Mouse (Mus musculus) lung, postnatal 0 days (tissue): ENCODE measurements around the gene Pde2a.

Source experiments
- CTCF ChIP-seq: IDR thresholded peaks from 2 replicates; pipeline ENCODE4 v1.5.1; 2016; ENCODE audit warnings: antibody characterized with exemption, mild to moderate bottlenecking
- EP300 ChIP-seq: IDR thresholded peaks from 2 replicates; pipeline ENCODE4 v1.6.1; 2016; ENCODE audit warnings: antibody characterized with exemption, mild to moderate bottlenecking, control low read depth

DNA sequence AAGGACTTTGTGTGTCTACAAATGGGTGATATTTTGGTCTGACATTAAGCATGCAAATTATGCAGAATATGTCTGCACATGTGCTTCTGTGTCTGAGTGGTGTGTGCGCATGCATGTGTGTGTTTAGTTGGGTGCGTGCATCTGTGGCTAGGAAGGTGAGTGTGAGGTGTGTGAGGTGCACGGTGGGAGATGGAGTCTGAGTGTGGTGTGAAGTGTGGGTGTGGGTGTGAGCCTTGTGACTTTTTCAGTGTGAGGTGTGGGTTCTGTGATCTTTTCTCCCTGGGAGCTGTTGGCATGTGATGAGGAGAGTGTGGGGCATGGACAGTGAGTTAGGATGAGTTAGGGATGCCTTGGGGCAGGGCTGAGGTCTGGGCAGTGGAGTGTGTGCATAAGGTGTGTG is 31.8 kb downstream of the Pde2a start:
- TF ChIP-seq CTCF: no peak
- TF ChIP-seq EP300: no peak
